Mouse (Mus musculus) liver, postnatal 0 days (tissue): ENCODE data around the gene Tfpi.

Experiments used
- CTCF ChIP-seq: sonication (generic); IDR thresholded peaks from 2 replicates; pipeline ENCODE4 v1.5.1; 2016; ENCODE audit warnings: antibody characterized with exemption, low read depth
- EP300 ChIP-seq: IDR thresholded peaks from 2 replicates; pipeline ENCODE4 v1.6.1; 2016; ENCODE audit warnings: antibody characterized with exemption, low read depth, mild to moderate bottlenecking

DNA sequence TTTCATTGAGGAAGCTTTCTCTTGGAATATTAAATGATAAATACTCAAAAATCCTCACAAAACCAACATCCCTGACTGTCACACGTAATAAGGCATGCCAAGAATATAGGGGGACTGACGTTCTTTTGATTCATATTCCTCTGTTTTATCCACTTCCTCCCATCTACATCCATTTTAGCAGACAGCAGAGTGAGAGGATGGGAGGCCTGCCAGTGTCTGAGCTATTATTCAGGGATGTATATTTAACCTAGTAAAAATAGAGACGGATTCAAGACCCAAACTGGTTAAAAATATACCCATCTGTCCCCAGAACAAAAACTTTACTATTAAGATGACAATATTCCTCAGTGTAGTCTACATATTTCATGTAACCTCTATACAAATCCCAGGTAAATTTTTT, 14.2 kb downstream of the Tfpi start:
- no peak for TF ChIP-seq CTCF
- TF ChIP-seq EP300: no peak
